Mouse (Mus musculus): Measurements from ENCODE around the gene Prep. TPM values are rescaled to one million over a fixed set of nuclear protein-coding genes. Genes with fewer than 3 reads are reported as not detected.

Gene Prep
- polyA plus RNA-seq, 1 experiment from 2014 or later = 27.2 TPM

DNA sequence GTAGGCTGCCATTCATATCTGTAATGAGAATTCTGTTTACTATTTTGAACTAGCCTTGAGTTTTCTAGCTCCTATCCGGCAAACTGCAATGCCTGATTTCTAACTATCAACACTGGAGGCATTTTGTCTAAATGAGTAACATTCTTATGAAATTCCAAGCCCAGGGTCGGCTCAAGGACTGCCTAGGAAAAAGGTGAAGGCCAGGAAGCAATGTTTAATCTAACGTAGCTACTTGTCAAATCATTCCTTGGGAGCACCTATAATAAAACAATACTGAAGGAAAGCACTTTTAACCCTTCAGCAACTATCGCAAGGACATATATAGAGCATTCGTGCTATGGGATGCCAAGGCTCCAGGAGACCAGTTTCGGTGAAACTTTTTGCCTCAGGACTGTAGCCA lies 8.6 kb upstream of the Prep start:
- Histone ChIP-seq H3K4me2 (no peak overlapping the region), H3K9ac (no peak overlapping the region), H3K4me1 (replicated peaks) (no peaks in the 10 kb centered on the region), H3K27ac (replicated peaks) (no peak overlapping the region), H3K27me3 (no peaks in the 10 kb centered on the region), H3K4me3 (no peak overlapping the region), H3K36me3 (no peaks in the 10 kb centered on the region), H3K9me3 (no peaks in the 10 kb centered on the region)
- ATAC-seq (ENCODE audit: low FRiP score, low read depth) = no peak
- 94% methylated on average over 6 of the region's 6 CpGs for WGBS

DNA sequence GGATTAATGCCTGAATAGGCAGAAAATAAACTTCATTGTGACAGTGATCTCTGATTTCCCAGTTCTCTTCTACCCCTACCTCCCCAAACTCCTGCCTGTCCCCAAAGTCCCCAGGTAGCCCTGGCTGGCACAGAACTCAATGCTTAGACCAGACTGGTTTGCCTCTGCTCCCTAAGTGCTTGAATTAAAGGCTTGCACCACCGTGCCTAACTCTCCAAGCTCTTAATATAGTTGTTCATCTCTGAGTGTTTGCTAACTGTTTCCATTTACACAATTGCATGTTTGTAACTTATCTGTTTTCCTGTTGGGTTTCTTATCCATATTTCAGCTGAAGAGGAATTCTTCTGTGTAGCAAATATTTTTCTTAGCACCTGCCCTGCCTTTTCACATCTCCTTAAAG lies 6.2 kb upstream of the Prep start:
- Histone ChIP-seq H3K4me1 (replicated peaks) (no peaks in the 10 kb centered on the region; the same call in 1 of the 2 replicates), H3K36me3 (no peaks in the 10 kb centered on the region), H3K27me3 (no peaks in the 10 kb centered on the region), H3K4me2 (no peak overlapping the region), H3K4me3 (no peak overlapping the region), H3K9ac (no peak overlapping the region), H3K9me3 (no peaks in the 10 kb centered on the region), H3K27ac (replicated peaks) (no peak overlapping the region)
- WGBS = 78% methylated on average over 1 of the region's 1 CpGs
- no peak for ATAC-seq (ENCODE audit: low FRiP score, low read depth)

DNA sequence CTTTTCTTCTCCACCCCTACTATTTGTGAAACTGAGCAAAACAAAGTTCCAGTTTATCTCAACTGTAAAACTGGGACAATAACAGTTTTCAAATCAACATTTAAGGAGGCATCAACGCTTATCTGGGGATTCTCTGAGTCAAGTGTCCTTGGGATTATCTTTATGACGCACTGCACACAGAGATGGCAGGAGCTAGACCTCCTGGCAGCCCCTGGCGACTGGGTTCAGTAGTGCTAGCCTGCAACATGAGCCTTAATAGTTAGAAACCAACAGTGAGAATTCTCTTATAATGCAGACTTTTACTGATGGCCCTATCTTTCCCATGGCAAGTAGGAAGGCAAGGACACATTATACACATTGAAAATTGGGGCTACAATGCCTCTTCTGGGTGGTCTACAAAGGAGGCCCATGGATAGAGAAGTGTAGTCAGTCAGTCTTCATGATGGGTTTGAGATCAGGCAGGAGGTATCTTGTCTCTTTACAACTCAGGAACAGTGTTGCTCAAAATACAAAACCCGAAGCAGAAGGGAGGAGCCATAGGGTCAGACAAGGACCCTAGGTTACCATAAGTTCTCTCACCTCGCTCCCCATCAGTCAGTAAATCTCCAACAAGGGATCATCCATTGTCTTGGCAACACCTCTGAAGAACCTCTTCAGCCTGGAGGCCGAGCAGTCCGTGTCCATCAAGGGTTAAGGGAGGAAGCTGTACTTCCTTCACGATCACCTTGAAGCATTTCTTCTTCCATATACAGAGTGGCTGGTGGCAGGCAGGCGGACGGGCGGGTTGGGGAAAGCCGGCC lies 672 bp upstream of the Prep start:
- peak overlapping the region; percentile 86 for H3K27ac ChIP-seq (replicated peaks)
- peak overlapping the region; percentile 96 for H3K9ac ChIP-seq
- no peaks in the 10 kb centered on the region for H3K27me3 ChIP-seq
- no peaks in the 10 kb centered on the region for H3K36me3 ChIP-seq
- H3K9me3 ChIP-seq = no peaks in the 10 kb centered on the region
- peaks cover 29% of the 10 kb centered on the region for H3K4me1 ChIP-seq (replicated peaks)
- H3K4me2 ChIP-seq = peak overlapping the region; percentile 81
- WGBS = 13% methylated on average over 12 of the region's 12 CpGs
- ATAC-seq (ENCODE audit: low FRiP score, low read depth) = no peak
- peak overlapping the region; percentile 99 for H3K4me3 ChIP-seq

DNA sequence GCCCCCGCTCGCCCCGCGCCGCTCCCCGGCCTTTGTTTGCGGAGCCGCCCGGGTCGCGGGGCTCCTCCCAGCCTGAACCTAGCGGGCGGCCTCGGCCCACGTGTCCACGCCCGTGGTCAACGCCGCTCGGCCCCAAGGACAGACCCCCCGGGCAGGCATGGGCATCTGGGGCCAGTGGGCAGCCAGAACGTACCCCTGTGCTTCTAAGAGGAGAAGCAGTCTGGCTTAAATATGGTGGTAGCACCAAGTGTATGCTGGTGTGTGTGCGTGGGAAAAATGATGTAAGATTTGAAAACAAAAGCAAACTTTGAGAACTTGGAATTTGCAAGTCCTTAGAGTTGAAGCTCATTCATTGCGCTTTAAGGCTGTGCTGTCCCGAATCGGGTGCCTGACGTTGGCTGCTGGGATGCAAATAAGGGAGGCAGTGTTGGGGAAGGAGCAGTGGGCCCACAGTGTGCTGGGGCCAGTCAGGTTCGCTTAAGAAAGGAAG lies 478 bp downstream of the Prep start:
- no peak; the same call in 1 of the 2 replicates for ATAC-seq (ENCODE audit: low FRiP score, low read depth)
- Histone ChIP-seq H3K36me3 (no peaks in the 10 kb centered on the region), H3K4me1 (replicated peaks) (peaks cover 29% of the 10 kb centered on the region), H3K4me3 (peak overlapping the region; percentile 99), H3K27ac (replicated peaks) (peak overlapping the region; percentile 86), H3K9ac (peak overlapping the region; percentile 96), H3K4me2 (peak overlapping the region; percentile 81), H3K9me3 (no peaks in the 10 kb centered on the region), H3K27me3 (no peaks in the 10 kb centered on the region)
- under 1% methylated on average over 28 of the region's 28 CpGs for WGBS

DNA sequence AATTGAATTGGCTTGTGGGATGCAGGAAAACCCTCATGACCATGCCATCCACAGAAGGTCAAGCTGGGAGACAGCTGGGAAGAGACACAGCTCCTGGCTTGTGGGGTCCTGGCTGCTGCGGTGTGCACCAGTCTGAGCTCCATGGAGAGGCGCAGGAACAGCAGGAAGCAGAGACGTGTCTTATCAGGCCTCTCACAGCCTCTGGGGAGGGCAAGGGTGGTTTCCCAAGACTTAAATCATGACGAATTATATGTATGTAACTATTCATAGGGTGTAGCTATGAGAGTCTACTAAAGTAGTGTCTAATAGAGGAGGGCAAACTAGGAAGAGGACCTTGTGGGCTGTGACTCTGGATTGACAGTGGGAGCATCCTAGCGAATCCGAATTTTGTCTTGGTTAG lies 2.6 kb downstream of the Prep start:
- no peaks in the 10 kb centered on the region for H3K9me3 ChIP-seq
- no peak for ATAC-seq (ENCODE audit: low FRiP score, low read depth)

DNA sequence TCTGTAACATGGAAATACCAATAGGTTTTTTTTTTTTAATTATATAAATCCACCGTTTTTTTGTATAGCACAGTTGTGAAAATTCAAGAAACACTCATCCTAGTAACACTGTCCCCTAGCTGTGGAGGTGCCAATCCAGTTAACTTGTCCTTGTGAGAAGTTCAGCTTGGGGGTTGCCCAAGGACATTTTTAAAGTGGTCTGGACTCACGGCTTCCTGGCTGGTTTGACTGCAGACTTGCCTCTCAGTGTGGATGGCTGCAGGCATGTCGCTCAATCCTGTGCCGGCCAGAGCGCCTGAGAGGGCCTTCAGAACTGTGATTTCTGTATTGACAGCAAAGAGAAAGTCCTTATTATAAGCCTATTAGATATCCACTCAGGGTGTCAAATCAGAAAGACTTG lies 3.4 kb downstream of the Prep start:
- H3K4me1 ChIP-seq (replicated peaks) = peaks cover 29% of the 10 kb centered on the region
- H3K9ac ChIP-seq = no peak overlapping the region
- H3K9me3 ChIP-seq = no peaks in the 10 kb centered on the region
- H3K4me3 ChIP-seq = no peak overlapping the region
- no peak overlapping the region for H3K4me2 ChIP-seq
- no peak overlapping the region for H3K27ac ChIP-seq (replicated peaks)
- no peak for ATAC-seq (ENCODE audit: low FRiP score, low read depth)
- H3K36me3 ChIP-seq = peaks cover 4% of the 10 kb centered on the region; the same call in 1 of the 2 replicates
- WGBS = 85% methylated on average over 5 of the region's 5 CpGs
- H3K27me3 ChIP-seq = no peaks in the 10 kb centered on the region

More for the DNA sequence above, 2.6 kb downstream of the Prep start:
- H3K36me3 ChIP-seq = peaks cover 4% of the 10 kb centered on the region; the same call in 1 of the 2 replicates
- no peak overlapping the region for H3K9ac ChIP-seq
- 89% methylated on average over 6 of the region's 6 CpGs for WGBS
- H3K4me2 ChIP-seq = no peak overlapping the region
- H3K4me3 ChIP-seq = no peak overlapping the region
- H3K27ac ChIP-seq (replicated peaks) = no peak overlapping the region
- H3K4me1 ChIP-seq (replicated peaks) = peaks cover 29% of the 10 kb centered on the region
- H3K27me3 ChIP-seq = no peaks in the 10 kb centered on the region

DNA sequence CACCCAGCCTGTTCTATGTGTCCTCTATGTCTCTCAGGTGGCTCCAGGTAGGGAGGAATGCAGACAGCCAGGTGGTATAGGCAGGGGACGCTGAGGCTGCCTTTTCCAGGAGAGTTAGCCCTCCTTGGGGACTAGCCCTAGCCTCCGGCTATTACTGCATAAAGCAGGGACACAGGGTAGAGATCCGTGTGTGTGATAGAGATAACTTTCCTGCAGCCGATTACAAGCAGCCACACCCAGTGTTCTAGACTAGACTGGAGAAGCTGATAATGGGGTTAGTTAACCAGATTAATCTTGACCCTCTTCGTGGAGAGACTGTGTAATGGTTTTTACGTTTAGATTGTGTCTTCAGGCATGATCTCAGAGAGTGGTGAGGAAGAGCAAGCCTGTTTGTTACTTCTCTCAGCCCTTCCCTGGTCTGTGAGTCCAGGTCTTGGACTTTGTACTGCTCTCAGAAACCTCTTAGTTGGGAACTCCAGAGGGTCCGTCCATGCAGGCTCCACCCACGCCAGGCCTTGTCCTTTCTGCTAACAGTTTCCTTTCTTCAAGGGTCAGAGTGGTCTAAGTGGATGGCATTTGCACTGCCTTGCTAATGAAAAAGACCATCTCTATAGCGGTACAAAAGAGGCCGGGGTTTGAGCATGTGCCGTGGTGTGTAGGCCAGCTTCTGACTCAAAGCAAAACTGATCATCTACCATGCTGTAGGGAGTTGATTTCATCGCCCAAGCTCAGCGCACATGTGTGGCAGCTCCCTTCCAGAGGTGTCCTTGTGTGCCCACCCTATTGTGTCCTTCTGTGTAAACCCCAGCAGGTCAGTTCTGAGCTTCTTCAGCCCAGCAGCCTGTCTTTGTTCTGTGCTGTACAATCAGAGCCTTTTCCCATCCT lies 4.2 kb downstream of the Prep start:
- peaks cover 26% of the 10 kb centered on the region for H3K4me1 ChIP-seq (replicated peaks)

DNA sequence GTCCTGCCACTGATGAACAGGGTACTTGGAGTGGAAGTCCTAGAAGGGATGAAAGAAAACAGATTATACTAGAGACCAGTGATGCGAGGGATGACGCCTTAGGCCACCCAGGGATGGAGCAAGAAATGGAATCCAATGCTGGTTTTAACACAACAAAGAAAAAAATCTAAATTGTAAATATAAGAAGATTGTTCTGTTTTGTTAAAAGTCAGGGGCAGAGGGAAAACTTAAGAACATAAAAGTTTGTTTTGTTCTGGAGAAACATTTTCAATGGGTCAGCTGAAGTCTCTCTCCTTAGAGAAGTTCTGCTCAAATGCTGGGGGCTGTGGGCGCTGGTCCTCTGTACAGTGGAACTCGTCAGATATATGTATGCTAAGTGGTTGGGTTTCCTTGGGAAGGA lies 5.3 kb downstream of the Prep start:
- WGBS = 94% methylated on average over 4 of the region's 4 CpGs
- H3K27me3 ChIP-seq = no peaks in the 10 kb centered on the region
- H3K4me2 ChIP-seq = no peak overlapping the region
- H3K9ac ChIP-seq = no peak overlapping the region
- no peak overlapping the region for H3K4me3 ChIP-seq
- H3K9me3 ChIP-seq = no peaks in the 10 kb centered on the region
- H3K4me1 ChIP-seq (replicated peaks) = peaks cover 28% of the 10 kb centered on the region
- H3K36me3 ChIP-seq = peaks cover 4% of the 10 kb centered on the region; the same call in 1 of the 2 replicates
- no peak overlapping the region for H3K27ac ChIP-seq (replicated peaks)
- no peak for ATAC-seq (ENCODE audit: low FRiP score, low read depth)

More for the DNA sequence above, 4.2 kb downstream of the Prep start:
- H3K9me3 ChIP-seq = no peaks in the 10 kb centered on the region
- H3K4me2 ChIP-seq = no peak overlapping the region
- no peak overlapping the region for H3K27ac ChIP-seq (replicated peaks)
- no peaks in the 10 kb centered on the region for H3K27me3 ChIP-seq
- no peak overlapping the region for H3K4me3 ChIP-seq
- 79% methylated on average over 13 of the region's 13 CpGs for WGBS
- H3K9ac ChIP-seq = no peak overlapping the region
- ATAC-seq (ENCODE audit: low FRiP score, low read depth) = no peak
- peaks cover 4% of the 10 kb centered on the region; the same call in 1 of the 2 replicates for H3K36me3 ChIP-seq

DNA sequence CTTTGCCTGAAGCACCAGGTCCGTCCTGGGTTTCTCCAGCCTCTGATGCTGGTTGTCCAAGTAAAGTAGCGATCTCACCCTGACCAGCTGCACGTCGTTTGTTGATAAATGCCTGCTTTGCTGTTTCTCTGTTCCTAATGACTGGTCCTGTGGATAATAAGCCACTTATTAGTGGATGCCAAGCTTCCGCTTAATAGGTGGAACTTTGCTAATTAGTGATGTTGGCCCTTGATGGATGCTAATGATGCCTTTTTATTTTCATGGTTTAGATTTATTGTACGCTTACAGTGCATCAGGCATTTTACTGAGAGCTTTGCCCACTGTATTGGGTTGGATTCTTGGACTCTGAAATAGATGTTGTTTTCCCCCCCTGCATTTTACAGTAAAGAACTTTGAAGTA lies 7.5 kb downstream of the Prep start:
- H3K9me3 ChIP-seq = no peaks in the 10 kb centered on the region
- ATAC-seq (ENCODE audit: low FRiP score, low read depth) = no peak
- H3K27ac ChIP-seq (replicated peaks) = no peak overlapping the region
- H3K4me1 ChIP-seq (replicated peaks) = peaks cover 9% of the 10 kb centered on the region
- WGBS = 67% methylated on average over 6 of the region's 6 CpGs
- no peaks in the 10 kb centered on the region for H3K27me3 ChIP-seq
- H3K9ac ChIP-seq = no peak overlapping the region
- peaks cover 4% of the 10 kb centered on the region; the same call in 1 of the 2 replicates for H3K36me3 ChIP-seq
- H3K4me2 ChIP-seq = no peak overlapping the region
- no peak overlapping the region for H3K4me3 ChIP-seq

DNA sequence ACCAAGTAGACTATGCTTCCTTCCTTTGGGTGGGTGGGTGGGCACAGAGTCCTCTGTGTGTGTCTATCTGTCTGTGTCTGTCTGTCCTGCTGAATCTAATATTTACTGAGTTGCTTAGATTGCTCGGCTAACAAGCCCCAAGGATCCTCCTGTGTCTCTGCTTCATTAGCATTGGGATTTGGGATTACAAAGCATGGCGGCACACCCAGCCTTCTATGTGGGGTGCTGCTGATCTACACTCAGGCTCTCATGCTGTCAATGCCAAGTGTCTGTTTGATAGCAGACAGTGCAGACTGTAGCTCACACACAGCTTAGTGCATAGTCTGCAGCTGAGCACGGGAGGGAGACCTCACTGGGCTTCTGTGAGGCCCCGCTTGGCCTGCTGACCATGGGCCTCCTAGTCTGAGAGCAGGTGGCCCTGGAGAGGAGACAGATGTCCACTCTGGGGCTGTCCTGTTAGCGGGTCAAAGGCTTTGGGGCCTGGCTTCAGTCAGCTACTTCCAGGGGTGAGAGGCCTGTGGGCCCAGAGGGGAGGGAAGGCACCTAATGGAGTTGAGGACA lies 8.6 kb downstream of the Prep start:
- peak; percentile 20; the same call in 1 of the 2 replicates for ATAC-seq (ENCODE audit: low FRiP score, low read depth)
- H3K4me1 ChIP-seq (replicated peaks) = peaks cover 6% of the 10 kb centered on the region; the same call in 1 of the 2 replicates
- no peaks in the 10 kb centered on the region for H3K27me3 ChIP-seq
- H3K4me2 ChIP-seq = no peak overlapping the region
- no peak overlapping the region for H3K27ac ChIP-seq (replicated peaks)
- H3K9ac ChIP-seq = no peak overlapping the region
- 59% methylated on average over 5 of the region's 5 CpGs for WGBS
- H3K9me3 ChIP-seq = no peaks in the 10 kb centered on the region
- no peak overlapping the region for H3K4me3 ChIP-seq
- H3K36me3 ChIP-seq = peaks cover 4% of the 10 kb centered on the region; the same call in 1 of the 2 replicates

DNA sequence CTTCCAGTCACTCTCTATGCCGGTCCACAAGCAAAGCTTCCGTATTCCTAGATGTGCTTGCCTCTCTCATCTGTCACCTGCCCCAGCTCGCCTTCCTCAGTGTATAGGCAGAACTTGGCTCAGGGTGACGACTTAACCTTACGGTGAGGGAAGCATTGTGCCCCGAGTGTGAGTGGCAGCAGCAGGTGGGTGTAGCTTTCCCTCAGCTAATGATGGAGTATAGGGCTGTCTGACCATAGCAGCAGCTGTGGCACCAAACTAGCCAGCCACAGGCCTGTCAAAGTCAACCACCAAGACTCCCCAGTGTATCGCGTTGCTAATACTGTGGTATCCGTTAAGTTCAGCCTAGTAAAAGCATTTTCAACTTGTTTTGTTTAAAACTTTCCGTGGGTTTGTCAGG lies 9.6 kb downstream of the Prep start:
- Histone ChIP-seq H3K9ac (no peak overlapping the region), H3K4me3 (no peak overlapping the region), H3K9me3 (no peaks in the 10 kb centered on the region), H3K27me3 (no peaks in the 10 kb centered on the region), H3K4me2 (no peak overlapping the region), H3K36me3 (peaks cover 4% of the 10 kb centered on the region; the same call in 1 of the 2 replicates), H3K27ac (replicated peaks) (no peak overlapping the region), H3K4me1 (replicated peaks) (peaks cover 6% of the 10 kb centered on the region; the same call in 1 of the 2 replicates)
- no peak for ATAC-seq (ENCODE audit: low FRiP score, low read depth)
- 83% methylated on average over 10 of the region's 10 CpGs for WGBS

Measured in hindbrain, embryonic 15.5 days (tissue).